Comparison of ENCODE assay signal across 8 mouse cellular contexts in genomic region chr19:47854796-47855783, GRCm38 (mm10). TPM values are rescaled to one million over a fixed set of nuclear protein-coding genes. Genes with fewer than 3 reads are reported as not detected.
DNase-seq lines count a peak whose midpoint lies in the region; ATAC-seq and TF ChIP-seq lines count a peak whose summit lies in the region.

Gsto1 (plus strand) TSS chr19:47854970.

- no peaks in the 10 kb centered on the region; the same call in 1 of the 2 replicates for H3K36me3 ChIP-seq in lung, embryonic 15.5 days

- no peak for TF ChIP-seq CTCF in olfactory bulb, adult 2 months (IDR thresholded peaks at IDR 0.05; ENCODE audit: insufficient read depth, low read depth, low read length)

- ATAC-seq in frontal cortex, adult (ENCODE audit: low TSS enrichment): peak; percentile 95
- ATAC-seq in hematopoietic stem cell, adult 5-6 weeks (replicated peaks in 1 of 2; ENCODE audit: insufficient read depth in 1 of 2, low FRiP score in 2 of 2, low TSS enrichment in 1 of 2, low read depth in 1 of 2, poor library complexity in 2 of 2, severe bottlenecking in 2 of 2): peak; percentile 91 to 92
- peak; percentile 93 for ATAC-seq in lung, embryonic 15.5 days (ENCODE audit: borderline replicate concordance, extremely low read depth, low FRiP score, low TSS enrichment)

- peaks cover 15% of the 10 kb centered on the region; the same call in 1 of the 2 replicates for H3K4me1 ChIP-seq in lung, embryonic 15.5 days
- peaks cover 8% of the 10 kb centered on the region for H3K4me1 ChIP-seq in olfactory bulb, adult 2 months (ENCODE audit: control insufficient read depth, insufficient read depth, low read length)

- peak; percentile 68 for DNase-seq in MEL-GATA-1-ER (ENCODE audit: extremely low read depth, low read depth)
- peak; percentile 89 for DNase-seq in cerebellum, adult 8-10 months
- peak; percentile 60 for DNase-seq in layer of hippocampus, adult 9-10 months (ENCODE audit: low spot score)
- peak; percentile 48 to 57 for DNase-seq in thymus, adult 18-20 months

- peak within 1 kb of the TSS; percentile 98 for H3K4me2 ChIP-seq in lung, embryonic 15.5 days

- peak; percentile 60; the same call in 1 of the 2 replicates for TF ChIP-seq POLR2A in olfactory bulb, adult 2 months (IDR thresholded peaks at IDR 0.05; ENCODE audit: insufficient read depth, low read depth, low read length)

- no peak within 1 kb of the TSS for H3K27ac ChIP-seq in lung, embryonic 15.5 days
- H3K27ac ChIP-seq in olfactory bulb, adult 2 months (ENCODE audit: insufficient read depth, low read depth, low read length): no peak within 1 kb of the TSS

- WGBS in lung, embryonic 15.5 days: under 1% methylated on average over 60 of the region's 60 CpGs
- 1% methylated on average over 60 of the region's 60 CpGs for WGBS in olfactory bulb, adult 2 months

- H3K9ac ChIP-seq in lung, embryonic 15.5 days: peak within 1 kb of the TSS; percentile 50

- H3K9me3 ChIP-seq in lung, embryonic 15.5 days: no peaks in the 10 kb centered on the region

- peaks cover 4% of the 10 kb centered on the region; the same call in 1 of the 2 replicates for H3K27me3 ChIP-seq in lung, embryonic 15.5 days

- H3K4me3 ChIP-seq in lung, embryonic 15.5 days: peak within 1 kb of the TSS; percentile 59
- H3K4me3 ChIP-seq in olfactory bulb, adult 2 months (ENCODE audit: insufficient read depth, low read depth, low read length): peak within 1 kb of the TSS; percentile 71

RNA-seq across cellular contexts. Expression of gene Gsto1, which starts in this region (rescaled TPM):
- 96.4 and 117 TPM in 2 replicates for total RNA-seq in hematopoietic stem cell, adult 5-6 weeks (2017)
- 88.0 and 96.7 TPM in 2 replicates for polyA plus RNA-seq in lung, embryonic 15.5 days (2015; fragmentation: Nextera tagmentation; extraction: Ambion mirVana)
- polyA plus RNA-seq in olfactory bulb, adult 2 months (2012; ENCODE audit: insufficient read depth, insufficient read length, low replicate concordance, missing spikeins): not detected in 2 replicates

Comparison
In these comparisons a context has a peak if more than half of its experiments do, and no peak if none do; other contexts are left out.
1. RNA of gene Gsto1 (polyA plus RNA-seq): 88.0 to 96.7 TPM in lung, embryonic 15.5 days; not detected in olfactory bulb, adult 2 months; every median in the first group is over 10 times any median in the second.
2. Peak in every context shown above with its lines, with median percentiles within 50 percentile points of each other: DNase-seq and ATAC-seq.